Mouse (Mus musculus): ENCODE measurements around the gene Rpusd3.
A peak's percentile ranks its signal among the peaks of the same experiment; 100 is the strongest.

The Rpusd3 gene

GRCm38 (mm10) chr6:113386025-113386424 is 33.1 kb downstream of the Rpusd3 start:
- DNase-seq (ENCODE audit: low read depth, low spot score) = no peak

GRCm38 (mm10) chr6:113385160-113385714 is 33.9 kb downstream of the Rpusd3 start:
- DNase-seq (ENCODE audit: low read depth, low spot score) = no peak

- DNase-seq (ENCODE audit: low read depth, low spot score) = no peak
These were observed 34.7 kb downstream of the Rpusd3 start for GRCm38 (mm10) chr6:113384351-113384927.

GRCm38 (mm10) chr6:113380480-113380879 is 38.7 kb downstream of the Rpusd3 start:
- DNase-seq (ENCODE audit: low read depth, low spot score) = no peak

- no peak for DNase-seq (ENCODE audit: low read depth, low spot score)
These were observed 39.9 kb downstream of the Rpusd3 start for GRCm38 (mm10) chr6:113379246-113379645.

GRCm38 (mm10) chr6:113377496-113378385 is 41.4 kb downstream of the Rpusd3 start, which contains the start of the genes Tada3 and Arpc4:
Gene Tada3 (minus strand): TSS chr6:113377883.
Gene Arpc4 (plus strand): TSS chr6:113378115.
- DNase-seq (ENCODE audit: low read depth, low spot score) = peak; percentile 95

- no peak for DNase-seq (ENCODE audit: low read depth, low spot score)
These were observed 42.0 kb downstream of the Rpusd3 start for GRCm38 (mm10) chr6:113377172-113377495.

- DNase-seq (ENCODE audit: low read depth, low spot score) = no peak
These were observed 45.6 kb downstream of the Rpusd3 start for GRCm38 (mm10) chr6:113373491-113373890.

GRCm38 (mm10) chr6:113370194-113370929 is 48.8 kb downstream of the Rpusd3 start:
- DNase-seq (ENCODE audit: low read depth, low spot score) = no peak

- no peak for DNase-seq (ENCODE audit: low read depth, low spot score)
These were observed 50.6 kb downstream of the Rpusd3 start for GRCm38 (mm10) chr6:113368577-113368976.

GRCm38 (mm10) chr6:113368124-113368523 is 51.0 kb downstream of the Rpusd3 start:
- DNase-seq (ENCODE audit: low read depth, low spot score) = no peak

GRCm38 (mm10) chr6:113367574-113367973 is 51.6 kb downstream of the Rpusd3 start:
- DNase-seq (ENCODE audit: low read depth, low spot score) = no peak

- no peak for DNase-seq (ENCODE audit: low read depth, low spot score)
These were observed 52.5 kb downstream of the Rpusd3 start for GRCm38 (mm10) chr6:113366639-113367038.
